Mouse (Mus musculus) adrenal gland, postnatal 0 days (tissue): ENCODE data around the gene Trim71. TPM values are rescaled to one million over a fixed set of nuclear protein-coding genes. Genes with fewer than 3 reads are reported as not detected.

Experiments used
- polyA plus RNA-seq: library from polyadenylated mRNA; unstranded; fragments of >200 nt; fragmentation: Nextera tagmentation; extraction: Ambion mirVana; gene quantifications from 2 replicates; pipeline ENCODE4 v1.2.1, GENCODE M21; 2015

The Trim71 gene
- polyA plus RNA-seq, result 0.05 and 0.06 TPM in 2 replicates

DNA sequence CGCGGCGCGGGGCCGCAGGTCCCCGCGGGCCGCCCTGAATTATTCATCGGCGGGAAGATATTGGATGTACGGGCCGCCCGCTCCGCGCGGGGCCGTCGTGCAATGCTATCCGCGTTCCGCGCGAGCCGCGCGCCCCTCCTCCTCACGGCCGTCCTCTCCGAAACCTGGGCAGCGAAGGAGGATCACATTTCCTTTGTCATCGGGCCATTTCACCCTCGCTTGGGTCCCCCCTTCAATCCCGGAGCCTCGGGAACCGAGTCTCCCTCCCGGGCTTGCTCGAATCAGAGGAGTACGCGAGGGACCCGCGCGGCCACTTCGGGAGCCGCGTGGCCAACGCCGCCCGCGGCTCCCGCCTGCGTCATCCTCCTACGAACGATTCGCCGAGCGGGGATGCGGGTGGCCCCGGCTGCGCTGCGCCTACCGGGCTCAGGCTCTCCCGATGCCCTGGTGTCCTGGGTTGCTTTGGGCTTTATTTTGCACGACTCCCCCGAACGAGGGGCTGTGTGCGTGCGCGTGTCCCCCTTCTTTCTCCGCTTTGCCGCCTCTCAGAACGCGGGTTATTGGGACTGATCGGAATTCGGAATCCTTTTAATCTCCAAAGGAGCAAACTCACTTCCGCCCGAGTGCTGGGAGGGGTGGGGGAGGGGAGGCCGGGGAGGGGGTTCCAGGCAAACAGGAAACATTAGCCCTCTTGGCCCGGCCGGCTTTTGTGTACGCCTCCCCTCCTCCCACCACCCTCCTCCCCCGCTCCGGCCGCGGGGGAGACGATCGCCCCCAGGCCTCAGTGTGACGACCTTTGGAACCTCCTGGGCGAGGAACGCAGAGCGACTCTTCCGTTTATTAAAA is at the start of gene Trim71:
Gene Trim71, minus strand, starts transcription at position 609 of the 846 bp plus-strand sequence.

DNA sequence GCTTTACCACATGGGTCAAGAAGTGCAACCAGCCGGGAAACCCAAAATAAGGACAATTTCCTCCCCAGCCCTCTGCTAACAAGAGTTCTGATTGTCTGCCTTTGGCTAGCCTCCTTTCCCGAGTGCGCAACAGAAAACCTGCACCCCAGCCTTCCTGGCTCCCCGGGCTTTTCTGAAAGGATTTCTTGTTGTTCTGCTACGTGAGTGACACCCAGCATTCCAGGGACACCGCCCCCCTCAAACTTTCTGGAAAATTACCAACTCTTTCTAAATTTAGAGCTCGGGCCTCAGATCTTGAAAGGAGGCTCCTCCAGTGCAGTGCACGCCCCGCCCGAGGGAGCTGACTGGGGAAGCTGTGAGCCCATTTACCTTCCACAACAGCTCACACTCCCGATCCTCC is 48.8 kb downstream of the Trim71 start, which contains the start of gene C130032M10Rik:
Gene C130032M10Rik, plus strand, starts transcription at position 334 of the 400 bp plus-strand sequence.

DNA sequence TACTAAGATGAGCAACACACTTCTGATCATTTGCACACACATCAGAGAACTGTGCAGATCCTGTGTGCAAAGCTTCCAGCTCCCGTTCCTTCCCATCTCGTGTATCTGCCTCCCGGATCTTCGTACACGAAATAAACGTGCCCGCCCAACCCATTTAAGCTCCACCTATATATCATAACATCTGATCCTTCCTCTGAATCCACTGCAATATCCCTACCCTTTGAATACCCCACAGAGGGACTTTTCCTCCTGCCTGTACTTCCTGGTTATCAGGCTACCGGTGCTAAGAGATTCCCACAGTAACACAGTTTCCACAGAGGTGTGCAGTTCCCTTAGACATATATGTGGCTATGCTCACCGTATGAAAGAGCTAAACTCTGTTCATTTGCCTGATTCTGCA is 59.4 kb downstream of the Trim71 start, which contains the start of gene Ccr4:
Gene Ccr4, minus strand, starts transcription at position 101 of the 400 bp plus-strand sequence.

Other genes with a start within 250 kb of the Trim71 start
- 0.47 and 0.76 TPM in 2 replicates for gene Bcl2a1c, start 234.2 kb downstream of the Trim71 start, polyA plus RNA-seq
- 131 and 180 TPM in 2 replicates for gene Crtap, start 173.7 kb downstream of the Trim71 start, polyA plus RNA-seq
- 25.6 and 47.0 TPM in 2 replicates for gene Glb1, start 163.3 kb downstream of the Trim71 start, polyA plus RNA-seq
- gene Tmppe, start 163.3 kb downstream of the Trim71 start, polyA plus RNA-seq, result 3.7 and 4.7 TPM in 2 replicates
- not detected in 2 replicates for gene Ccr4, start 59.5 kb downstream of the Trim71 start, polyA plus RNA-seq
- 0.30 and 0.54 TPM in 2 replicates for gene C130032M10Rik, start 48.7 kb downstream of the Trim71 start, polyA plus RNA-seq
- 32.4 and 44.9 TPM in 2 replicates for gene Cnot10, start 75.8 kb upstream of the Trim71 start, polyA plus RNA-seq
- gene Dync1li1, start 124.4 kb upstream of the Trim71 start, polyA plus RNA-seq, result 49.0 and 51.6 TPM in 2 replicates
- 38.8 and 64.7 TPM in 2 replicates for gene Cmtm6, start 166.7 kb upstream of the Trim71 start, polyA plus RNA-seq
- 115 and 209 TPM in 2 replicates for gene Cmtm7, start 217.5 kb upstream of the Trim71 start, polyA plus RNA-seq